ENCODE assay signal across 9 mouse cellular contexts in the genomic region with DNA sequence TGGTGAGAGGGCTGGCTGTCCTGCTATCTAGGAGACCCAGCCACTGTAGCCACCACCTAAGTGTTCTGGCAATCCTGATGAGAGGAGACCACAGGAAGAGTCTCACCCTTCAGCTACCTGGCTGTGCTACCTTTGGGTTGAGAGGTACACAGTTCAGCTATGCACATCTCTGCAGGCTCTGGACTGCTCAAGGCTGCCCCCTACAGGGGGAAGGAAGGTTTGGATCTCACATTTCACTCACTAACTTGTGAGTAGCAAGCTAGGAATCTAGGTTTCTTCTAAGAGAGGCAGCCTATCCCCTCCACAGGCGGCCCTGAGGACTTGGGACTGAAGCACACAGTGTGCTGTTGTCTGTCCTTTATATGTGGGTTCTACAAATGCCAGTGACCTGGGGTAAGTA. TPM values are rescaled to one million over a fixed set of nuclear protein-coding genes. Genes with fewer than 3 reads are reported as not detected.
DNase-seq lines count a peak whose midpoint lies in the region; ATAC-seq and TF ChIP-seq lines count a peak whose summit lies in the region.
"Had no signal": no experiment of that assay in that cellular context is flagged by ENCODE, and none has a peak within 500 bp of the region (broad histone marks: within the 10 kb centered on the region; RNA-seq: fewer than 3 reads in every experiment).

No protein-coding gene starts in this region.

- TF ChIP-seq POLR2A in lung, adult 2 months (IDR thresholded peaks at IDR 0.05; ENCODE audit: borderline replicate concordance, extremely low read depth, low read depth, low read length): no peak

- no peaks in the 10 kb centered on the region for H3K36me3 ChIP-seq in embryonic facial prominence, embryonic 14.5 days (ENCODE audit: control insufficient read depth, insufficient read depth, low read length)
- no peaks in the 10 kb centered on the region for H3K36me3 ChIP-seq in splenic B cell, adult 2 months (ENCODE audit: control insufficient read depth, insufficient read depth, low read length, poor library complexity, severe bottlenecking)

- WGBS in lung, adult 2 months: 33% methylated on average over 1 of the region's 1 CpGs
- WGBS in embryonic facial prominence, embryonic 14.5 days: 38% methylated on average over 1 of the region's 1 CpGs

- no peak overlapping the region for H3K27ac ChIP-seq in embryonic facial prominence, embryonic 14.5 days (replicated peaks; ENCODE audit: low read depth, low read length)

- H3K9me3 ChIP-seq in embryonic facial prominence, embryonic 14.5 days (ENCODE audit: control insufficient read depth, low read length): no peaks in the 10 kb centered on the region

- peaks cover 7% of the 10 kb centered on the region; the same call in 1 of the 2 replicates for H3K27me3 ChIP-seq in embryonic facial prominence, embryonic 14.5 days (replicated peaks; ENCODE audit: control insufficient read depth, insufficient read depth, low read length)
- no peaks in the 10 kb centered on the region for H3K27me3 ChIP-seq in splenic B cell, adult 2 months (ENCODE audit: control insufficient read depth, insufficient read depth, low read length, poor library complexity, severe bottlenecking)

- no peak overlapping the region for H3K4me2 ChIP-seq in embryonic facial prominence, embryonic 14.5 days (ENCODE audit: low read depth, low read length)

- no peak for ATAC-seq in embryonic facial prominence, embryonic 14.5 days (ENCODE audit: low read depth)

- no peak overlapping the region for H3K4me3 ChIP-seq in lung, adult 2 months (replicated peaks; ENCODE audit: extremely low read depth, low read depth, low read length)
- H3K4me3 ChIP-seq in embryonic facial prominence, embryonic 14.5 days (ENCODE audit: low read depth, low read length): no peak overlapping the region

- peak; percentile 67 for TF ChIP-seq CTCF in lung, adult 2 months (IDR thresholded peaks at IDR 0.05; ENCODE audit: insufficient read depth, low read length)

- no peaks in the 10 kb centered on the region for H3K4me1 ChIP-seq in lung, adult 2 months (ENCODE audit: control insufficient read depth, insufficient read depth, low read length)
- no peaks in the 10 kb centered on the region; the same call in 1 of the 2 replicates for H3K4me1 ChIP-seq in embryonic facial prominence, embryonic 14.5 days (ENCODE audit: control insufficient read depth, insufficient read depth, low read length)

- H3K9ac ChIP-seq in embryonic facial prominence, embryonic 14.5 days (ENCODE audit: low read depth, low read length): no peak overlapping the region

- peak; percentile 31 to 69 for DNase-seq in adrenal gland, adult (ENCODE audit: inconsistent age in 2 of 2, low spot score in 1 of 2)
- no peak for DNase-seq in adrenal gland, adult 8-10 months
- DNase-seq in lung, adult 2 months: no peak
- no peak for DNase-seq in lung, postnatal 4 days
- peak; percentile 11 for DNase-seq in embryonic facial prominence, embryonic 14.5 days (ENCODE audit: low spot score)
- peak; percentile 24 for DNase-seq in splenic B cell, adult 2 months (ENCODE audit: low read depth, low spot score)
- no peak for DNase-seq in right cerebral cortex, adult 2 months (ENCODE audit: low spot score in 2 of 2)
- DNase-seq in urinary bladder, postnatal 25 days (ENCODE audit: low spot score): no peak

RNA-seq across cellular contexts. Expression of gene Barx1, which starts 16.6 kb away (rescaled TPM):
- total RNA-seq in adrenal gland, adult 8-10 months (2022): not detected
- 0.12 and 0.21 TPM in 2 replicates for polyA plus RNA-seq in lung, adult 2 months (2012; rRNA removed)
- 30.9 and 34.4 TPM in 2 replicates for polyA plus RNA-seq in embryonic facial prominence, embryonic 14.5 days (2014; fragmentation: Nextera tagmentation; extraction: Ambion mirVana)
- polyA plus RNA-seq: C2C12 had no signal

RNA-seq across cellular contexts. Expression of gene Ptpdc1, which starts 53.9 kb away (rescaled TPM):
- 10 to 100 TPM in 2 of 4 experiments, 1 to 10 TPM in 2; 5.7 to 13.9 (median 10.4) TPM for total RNA-seq in adrenal gland, adult 8-10 months (2022)
- polyA plus RNA-seq in lung, adult 2 months (2012; rRNA removed): 2.4 and 3.8 TPM in 2 replicates
- 15.6 and 19.4 TPM in 2 replicates for polyA plus RNA-seq in embryonic facial prominence, embryonic 14.5 days (2014; fragmentation: Nextera tagmentation; extraction: Ambion mirVana)

Comparison
In these comparisons a context has a peak if more than half of its experiments do, and no peak if none do; other contexts are left out.
1. DNase-seq: peak in adrenal gland, adult (2 of 2), embryonic facial prominence, embryonic 14.5 days (single experiment) and splenic B cell, adult 2 months (single experiment); none in adrenal gland, adult 8-10 months (single experiment), lung, adult 2 months (single experiment), lung, postnatal 4 days (0 of 2), right cerebral cortex, adult 2 months (0 of 2) and urinary bladder, postnatal 25 days (single experiment).
2. RNA of gene Barx1, which starts 16.6 kb away (polyA plus RNA-seq): 30.9 to 34.4 TPM in embryonic facial prominence, embryonic 14.5 days; 0.12 to 0.21 TPM in lung, adult 2 months; every median in the first group is over 10 times any median in the second.